Mouse (Mus musculus) kidney, adult 9 months (tissue): ENCODE measurements around the gene Pacsin1.

Experiments used
- DNase-seq: peaks from one replicate; pipeline ENCODE4 v3.0.0; 2022

Pacsin1 gene

GRCm38 (mm10) chr17:27678924-27679813, 23.9 kb downstream of the Pacsin1 start:
- DNase-seq: peak; percentile 18

DNA sequence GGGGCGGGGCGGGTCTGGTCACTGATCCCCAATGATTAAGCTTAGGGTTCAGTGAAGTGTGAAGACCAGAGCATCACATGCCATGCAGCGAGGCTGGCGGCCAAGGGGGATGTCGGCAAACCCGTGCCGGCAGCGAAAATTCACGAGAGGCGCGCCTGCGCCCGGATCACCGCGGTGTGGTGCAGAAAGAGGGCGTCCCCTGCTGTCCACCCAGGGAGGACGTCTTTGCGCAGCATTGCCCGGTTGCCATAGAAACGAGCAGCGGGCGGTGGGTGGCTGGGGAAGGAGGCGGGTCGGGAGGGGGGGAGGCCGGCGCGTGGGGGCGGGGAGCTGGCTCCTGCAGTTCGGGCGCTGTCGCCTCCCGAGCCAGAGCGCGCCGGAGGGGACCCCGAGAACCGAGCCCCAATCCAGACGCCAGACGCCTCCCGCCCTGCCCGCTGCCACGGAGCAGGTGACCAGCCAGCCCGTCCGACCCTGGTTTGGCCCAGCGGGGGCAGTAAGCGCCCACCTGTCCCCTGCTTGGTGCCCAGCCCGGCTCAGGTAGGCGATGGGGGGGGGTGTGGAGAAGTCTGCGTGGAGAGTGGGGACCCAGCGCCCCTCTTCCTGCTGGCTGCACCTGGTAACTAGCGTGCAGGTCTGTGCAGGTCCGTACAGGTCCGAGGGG, 29.7 kb downstream of the Pacsin1 start:
- peak; percentile 34 for DNase-seq

DNA sequence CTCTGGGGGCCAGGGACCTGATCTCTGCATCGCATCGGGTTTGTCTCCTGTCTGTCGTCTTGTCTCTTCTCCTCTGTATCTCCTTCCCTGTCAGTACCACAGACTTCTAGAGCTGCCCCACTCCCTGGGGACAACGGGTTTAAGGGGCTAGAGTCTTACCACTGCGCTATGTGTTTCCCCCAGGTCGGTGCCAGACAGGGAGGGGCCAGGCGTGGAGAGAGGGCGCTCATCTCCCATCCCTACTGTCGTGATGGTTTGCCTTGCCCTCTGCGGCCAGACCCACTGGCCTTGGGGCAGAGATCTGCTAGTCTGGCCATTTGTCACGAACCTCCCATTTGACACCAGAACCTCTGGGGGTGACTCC, 30.2 kb downstream of the Pacsin1 start:
- DNase-seq: no peak

- DNase-seq: no peak
Observed at GRCm38 (mm10) chr17:27686395-27686794, 31.1 kb downstream of the Pacsin1 start.

DNA sequence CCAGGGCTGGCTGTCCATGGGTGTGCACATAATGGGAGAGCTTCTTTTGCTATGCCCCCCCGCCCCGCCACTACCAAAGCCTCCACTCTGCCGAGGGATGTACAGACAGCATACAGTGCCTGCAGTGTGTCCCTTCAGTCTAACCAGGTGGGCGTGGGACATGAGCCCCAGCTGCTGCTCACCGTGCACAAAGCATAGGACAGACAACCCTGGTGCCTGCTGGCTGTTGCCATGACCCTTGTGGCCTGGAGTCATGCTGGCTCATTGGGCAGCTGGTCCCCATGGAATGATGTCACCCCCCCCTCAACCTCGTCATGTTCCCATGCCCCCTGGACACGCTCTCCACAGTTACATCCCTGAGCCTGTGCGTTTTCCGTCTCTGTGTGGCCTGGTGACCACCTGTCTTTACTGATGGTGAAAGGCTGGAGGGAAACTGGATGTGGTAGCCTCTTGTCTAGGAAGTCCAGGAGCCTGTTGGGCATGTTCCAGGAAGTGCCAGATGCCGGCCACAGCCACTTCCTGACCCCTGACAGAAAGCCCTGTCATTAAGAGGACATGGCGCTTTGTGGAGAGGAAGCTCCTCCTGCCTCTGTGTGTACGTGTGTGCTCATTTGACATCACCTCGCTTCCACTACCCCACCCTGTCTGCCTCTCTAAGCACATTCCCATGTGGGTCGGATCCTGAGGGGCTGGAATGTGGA, 35.8 kb downstream of the Pacsin1 start:
- no peak for DNase-seq

- DNase-seq: no peak
Observed at GRCm38 (mm10) chr17:27699641-27700244, 44.4 kb downstream of the Pacsin1 start.

DNA sequence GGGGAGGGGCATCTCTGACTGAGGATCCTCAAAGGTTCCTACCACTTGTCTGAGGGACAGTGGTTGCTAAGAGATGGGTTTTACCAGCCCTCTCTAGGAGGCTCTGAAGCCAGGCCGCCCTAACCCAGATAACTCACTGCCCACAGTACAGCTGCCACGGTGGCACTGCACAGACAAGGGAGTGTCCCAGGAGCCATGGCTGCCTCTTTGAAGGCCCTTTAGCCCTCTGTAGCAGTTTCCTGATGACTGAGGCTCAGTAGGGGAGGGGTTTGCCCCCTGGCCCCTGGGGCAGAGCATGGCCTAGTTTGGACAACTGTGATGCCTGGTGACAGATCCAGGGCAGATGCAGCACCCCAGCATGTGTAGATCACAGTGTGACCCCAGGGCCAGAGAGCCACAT, 45.5 kb downstream of the Pacsin1 start:
- no peak for DNase-seq

DNA sequence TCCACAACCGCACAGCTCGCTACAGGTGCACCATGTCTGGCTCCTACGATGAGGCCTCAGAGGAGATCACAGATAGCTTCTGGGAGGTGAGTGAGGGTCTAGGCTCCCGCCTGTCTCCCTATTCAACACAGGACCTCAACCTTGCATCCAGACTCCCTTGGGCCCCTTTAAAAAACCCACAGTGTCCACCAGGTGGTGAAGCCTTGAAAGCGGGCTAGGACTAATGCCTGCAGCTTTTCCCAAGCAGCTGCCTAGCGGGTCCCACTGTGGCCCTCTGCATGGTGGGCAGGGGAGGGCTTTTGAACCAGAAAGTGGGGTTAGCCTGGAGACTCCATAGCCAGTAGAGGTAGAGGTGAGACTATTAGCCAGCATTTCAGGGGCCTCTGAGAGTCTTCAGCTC, 46.5 kb downstream of the Pacsin1 start:
- no peak for DNase-seq

DNA sequence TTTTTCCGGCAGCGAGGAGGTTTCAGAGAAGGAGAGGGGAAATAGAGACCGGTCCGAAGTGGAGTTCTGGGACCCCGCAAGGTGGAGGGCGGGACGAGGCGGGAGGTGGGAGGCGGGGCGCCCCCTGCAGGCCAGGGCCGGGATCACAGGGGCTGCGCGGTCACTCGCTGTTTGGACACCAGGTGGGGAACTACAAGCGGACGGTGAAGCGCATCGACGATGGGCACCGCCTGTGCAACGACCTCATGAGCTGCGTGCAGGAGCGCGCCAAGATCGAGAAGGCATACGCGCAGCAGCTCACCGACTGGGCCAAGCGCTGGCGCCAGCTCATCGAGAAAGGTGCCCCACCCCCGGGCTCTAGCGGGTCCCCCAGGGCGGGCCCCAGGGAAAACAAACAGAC, 47.2 kb downstream of the Pacsin1 start:
- peak; percentile 39 for DNase-seq

GRCm38 (mm10) chr17:27703961-27704621, 48.8 kb downstream of the Pacsin1 start:
- no peak for DNase-seq

DNA sequence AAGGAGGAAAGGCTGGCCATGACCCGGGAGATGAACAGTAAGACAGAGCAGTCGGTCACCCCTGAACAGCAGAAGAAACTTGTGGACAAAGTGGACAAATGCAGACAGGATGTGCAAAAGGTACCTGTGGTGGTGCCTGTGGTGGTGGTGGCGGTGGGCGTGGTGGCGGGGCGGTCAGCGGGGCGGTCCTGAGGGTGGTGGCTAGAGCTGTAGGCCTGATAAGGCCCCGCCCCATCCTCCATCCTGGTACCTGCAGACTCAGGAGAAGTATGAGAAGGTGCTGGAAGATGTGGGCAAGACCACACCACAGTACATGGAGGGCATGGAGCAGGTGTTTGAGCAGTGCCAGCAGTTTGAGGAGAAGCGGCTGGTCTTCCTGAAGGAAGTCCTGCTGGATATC, 50.4 kb downstream of the Pacsin1 start:
- no peak for DNase-seq

DNA sequence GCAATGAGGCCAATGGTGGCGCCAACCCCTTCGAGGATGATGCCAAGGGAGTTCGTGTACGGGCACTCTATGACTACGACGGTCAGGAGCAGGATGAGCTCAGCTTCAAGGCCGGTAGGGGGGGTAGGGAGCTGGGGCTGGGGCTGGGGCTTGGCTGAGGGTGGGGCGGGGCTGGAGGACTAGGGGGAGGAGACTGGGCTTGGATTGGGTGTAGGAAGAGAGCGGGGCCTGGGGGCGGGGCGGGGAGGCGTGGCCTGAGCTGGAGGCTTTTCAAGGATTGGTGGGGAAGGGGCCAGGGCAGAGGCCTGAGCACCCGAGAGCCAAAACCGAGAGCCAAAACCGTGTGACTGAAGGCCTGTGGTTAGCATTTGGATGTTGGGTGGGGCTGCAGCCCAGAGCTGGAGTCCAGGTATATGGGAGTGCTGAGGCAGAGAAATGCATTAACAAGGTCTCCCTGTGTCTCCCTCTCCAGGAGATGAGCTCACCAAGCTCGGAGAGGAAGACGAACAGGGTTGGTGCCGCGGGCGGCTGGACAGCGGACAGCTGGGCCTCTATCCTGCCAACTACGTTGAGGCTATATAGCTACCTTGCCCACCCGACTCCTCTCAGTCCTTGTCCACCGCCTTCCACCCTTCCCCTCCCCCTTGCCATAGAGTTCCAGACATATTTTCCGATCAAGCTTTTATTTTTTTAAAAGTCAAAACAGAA, 52.8 kb downstream of the Pacsin1 start:
- DNase-seq: peak; percentile 28

DNA sequence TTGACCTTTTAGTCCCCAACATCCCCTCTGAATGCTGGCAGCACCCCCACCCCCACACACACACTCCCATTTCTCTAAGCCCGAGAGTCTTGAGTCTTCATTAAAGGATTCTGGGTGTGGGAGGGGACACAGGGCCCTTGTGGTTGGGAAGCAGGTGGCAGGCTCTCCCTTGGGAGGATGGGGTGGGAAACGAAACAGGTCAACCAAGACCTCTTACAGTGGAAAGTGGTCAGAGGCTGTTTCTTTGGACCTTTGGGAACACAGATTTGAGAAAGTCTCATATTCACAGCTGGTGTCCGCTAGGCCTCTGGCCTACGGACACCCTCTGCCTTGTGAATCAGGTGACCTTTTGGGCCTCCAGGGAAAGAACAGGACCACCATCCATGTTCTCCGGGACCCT, 54.3 kb downstream of the Pacsin1 start:
- DNase-seq: no peak

DNA sequence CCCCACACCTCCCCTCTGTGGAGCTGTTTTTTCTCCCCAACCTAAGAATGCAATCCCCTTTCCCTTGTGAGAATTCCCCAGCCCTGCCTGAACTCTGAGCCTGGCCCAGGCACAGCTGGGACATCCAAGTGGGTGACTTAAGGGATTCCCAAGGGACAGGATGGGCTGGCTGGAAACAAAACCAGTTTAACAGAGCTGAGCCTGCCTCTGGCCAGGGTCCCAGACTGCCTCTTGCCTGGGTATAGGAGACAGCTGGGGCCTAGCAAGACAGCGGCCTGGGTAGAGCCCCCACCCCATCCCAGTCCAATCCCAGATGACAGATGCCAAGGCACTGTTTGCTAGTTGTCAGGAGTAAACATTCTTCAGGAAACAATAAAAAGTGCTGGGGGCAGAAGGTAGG, 57.5 kb downstream of the Pacsin1 start:
- no peak for DNase-seq

DNA sequence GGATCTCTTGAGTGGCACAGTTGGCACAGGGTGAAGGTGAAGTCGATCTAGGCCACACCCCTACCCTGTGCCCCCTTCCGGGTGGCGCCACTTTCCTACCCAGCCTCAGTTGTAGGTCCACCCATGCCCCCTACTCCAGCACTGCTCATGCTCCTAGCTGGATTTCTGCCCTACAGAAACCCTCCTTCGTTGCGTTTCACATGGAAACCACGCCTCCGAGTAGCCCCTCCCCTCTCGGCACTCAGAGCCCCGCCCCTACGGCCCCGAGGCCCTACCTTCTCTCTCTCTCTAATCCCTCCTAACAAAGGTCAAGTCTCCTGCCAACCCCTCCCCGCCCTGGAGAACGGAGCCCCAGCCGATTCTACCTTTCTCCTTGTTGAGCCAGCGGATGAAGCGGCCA, 61.5 kb downstream of the Pacsin1 start:
- peak; percentile 67 for DNase-seq

- DNase-seq: no peak
Observed at GRCm38 (mm10) chr17:27718250-27718649, 62.9 kb downstream of the Pacsin1 start.

DNA sequence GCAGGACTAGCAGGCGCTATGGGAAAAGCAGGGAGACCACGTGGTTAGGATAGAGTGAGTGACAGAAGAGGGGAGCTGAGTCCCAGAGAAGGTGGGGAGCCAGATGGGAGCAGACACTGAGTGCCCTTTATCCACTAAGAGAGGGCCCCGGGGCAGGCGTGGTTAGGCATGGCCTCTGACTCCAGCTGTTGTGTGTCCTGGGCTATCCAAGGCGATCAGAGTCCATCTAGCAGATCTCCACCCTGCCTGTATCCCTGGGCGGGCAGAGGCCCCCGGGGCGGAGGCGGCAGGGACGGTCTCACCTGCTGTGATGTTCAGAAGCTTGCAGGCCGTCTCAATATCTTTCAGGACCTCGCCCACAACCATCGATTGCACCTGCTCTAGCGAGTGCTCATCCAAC, 64.4 kb downstream of the Pacsin1 start:
- DNase-seq: no peak

- no peak for DNase-seq
Observed at GRCm38 (mm10) chr17:27720326-27720725, 65.0 kb downstream of the Pacsin1 start.

DNA sequence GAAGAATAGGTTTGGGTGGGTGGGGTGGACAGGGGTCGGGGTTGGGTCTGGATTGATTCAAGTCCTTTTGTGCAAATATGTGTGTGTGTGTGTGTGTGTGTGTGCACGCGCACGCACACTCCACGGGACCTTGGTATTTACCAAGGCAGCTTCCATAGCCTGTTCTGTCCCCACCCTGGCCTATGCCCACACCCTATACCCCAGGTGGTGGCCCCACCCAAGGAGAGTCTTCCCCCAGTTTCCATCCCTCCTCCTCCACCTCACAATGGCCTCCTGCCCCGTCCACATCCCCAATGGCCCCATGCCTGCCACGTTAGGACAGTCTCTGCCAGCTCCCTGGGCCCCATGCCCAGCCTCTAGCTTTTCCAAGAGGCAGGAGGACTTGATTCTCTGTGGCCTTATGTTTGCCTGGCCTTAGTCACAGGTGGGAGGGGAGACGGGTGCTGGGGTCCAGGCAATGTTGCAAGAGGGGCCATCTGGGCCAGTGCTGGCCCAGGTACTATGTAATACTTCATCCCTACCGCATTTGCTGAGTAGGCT, 65.9 kb downstream of the Pacsin1 start:
- DNase-seq: no peak

DNA sequence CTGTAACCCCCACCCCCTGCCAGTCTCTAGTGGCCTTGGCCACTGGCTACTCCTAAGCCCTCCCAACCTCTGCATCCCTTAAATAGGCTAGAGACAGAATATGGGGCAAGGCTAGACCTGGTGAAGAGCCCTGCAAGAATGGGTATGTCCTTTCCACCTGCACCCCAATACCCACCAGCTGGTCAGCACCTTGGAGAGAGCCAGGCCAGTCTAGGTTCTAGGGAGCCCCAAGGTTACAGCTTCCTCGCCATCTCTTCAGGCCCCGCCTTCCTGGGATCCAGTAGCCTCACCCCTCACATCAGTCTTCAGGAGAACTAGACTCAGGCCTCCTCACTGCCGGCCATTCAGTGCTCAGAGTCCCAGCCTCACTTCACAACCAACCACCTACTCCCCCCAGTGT, 69.0 kb downstream of the Pacsin1 start:
- DNase-seq: no peak

DNA sequence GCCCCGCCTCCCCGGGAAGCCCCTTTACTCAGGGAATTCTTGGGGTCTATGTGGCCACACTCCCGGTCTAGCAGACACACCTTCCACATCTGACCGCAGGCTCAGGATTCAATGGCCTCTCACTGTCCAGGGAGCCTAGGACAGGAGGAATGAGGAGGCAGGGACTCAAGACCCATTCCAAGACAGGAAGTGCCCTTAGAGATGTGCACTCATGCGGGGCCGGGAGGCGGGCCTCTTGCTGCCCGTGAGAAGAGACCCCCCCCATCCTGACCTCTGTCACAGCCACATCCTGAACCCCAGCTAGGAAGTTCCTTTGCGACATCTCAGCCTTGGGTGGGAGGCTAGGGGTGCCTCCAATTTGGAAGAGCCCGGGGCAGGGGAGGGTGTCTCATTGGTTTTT, 69.7 kb downstream of the Pacsin1 start:
- DNase-seq: no peak

DNA sequence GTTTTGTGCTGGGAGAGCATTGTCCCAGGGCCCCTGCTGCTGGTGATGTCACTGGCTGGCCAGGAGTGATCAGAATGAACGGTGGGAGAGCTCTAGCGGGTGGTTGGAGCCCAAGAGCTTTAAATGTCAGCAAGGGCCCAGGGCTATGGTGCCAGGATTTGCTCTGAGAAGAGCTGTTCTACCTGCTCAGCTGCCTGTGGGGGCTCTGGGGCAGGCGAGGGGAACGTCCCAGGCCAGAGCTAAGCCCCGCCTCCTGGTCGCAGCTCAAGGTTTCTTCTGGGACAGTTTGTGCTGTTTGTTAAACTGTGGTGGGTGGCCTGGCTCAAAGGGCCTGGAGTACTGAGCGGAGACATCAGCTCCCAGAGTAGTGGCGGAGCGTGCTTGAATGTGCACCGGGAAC, 70.1 kb downstream of the Pacsin1 start:
- DNase-seq: no peak
